28 mouse cellular contexts compared by ENCODE assay signal in genomic region chr2:79328079-79328478, GRCm38 (mm10).
A peak's percentile ranks its signal among the peaks of the same experiment; 100 is the strongest.
DNase-seq lines count a peak whose midpoint lies in the region; ATAC-seq and TF ChIP-seq lines count a peak whose summit lies in the region.
"Had no signal": no experiment of that assay in that cellular context is flagged by ENCODE, and none has a peak within 500 bp of the region (broad histone marks: within the 10 kb centered on the region; RNA-seq: fewer than 3 reads in every experiment).

No protein-coding gene starts in this region.

- no peaks in the 10 kb centered on the region for H3K36me3 ChIP-seq in kidney, embryonic 15.5 days
- no peaks in the 10 kb centered on the region for H3K36me3 ChIP-seq in embryonic facial prominence, embryonic 14.5 days (ENCODE audit: control insufficient read depth, insufficient read depth, low read length)
- H3K36me3 ChIP-seq: embryonic facial prominence, embryonic 13.5 days; forebrain, embryonic 12.5 days; hindbrain, embryonic 12.5 days; intestine, embryonic 15.5 days; midbrain, embryonic 13.5 days; neural tube, embryonic 13.5 days; stomach, embryonic 15.5 days had no signal

- TF ChIP-seq CTCF in brain, embryonic 14.5 days (IDR thresholded peaks at IDR 0.05; ENCODE audit: borderline replicate concordance, extremely low read depth, insufficient read depth, insufficient read length), result no peak

- H3K9me3 ChIP-seq in kidney, embryonic 15.5 days (replicated peaks), result no peaks in the 10 kb centered on the region
- H3K9me3 ChIP-seq in embryonic facial prominence, embryonic 14.5 days (ENCODE audit: control insufficient read depth, low read length), result no peaks in the 10 kb centered on the region
- H3K9me3 ChIP-seq: embryonic facial prominence, embryonic 13.5 days; forebrain, embryonic 12.5 days; hindbrain, embryonic 12.5 days; intestine, embryonic 15.5 days; midbrain, embryonic 13.5 days; neural tube, embryonic 13.5 days; stomach, embryonic 15.5 days had no signal

- no peaks in the 10 kb centered on the region for H3K4me1 ChIP-seq in kidney, embryonic 15.5 days
- no peaks in the 10 kb centered on the region for H3K4me1 ChIP-seq in embryonic facial prominence, embryonic 14.5 days (ENCODE audit: control insufficient read depth, insufficient read depth, low read length)
- H3K4me1 ChIP-seq: embryonic facial prominence, embryonic 13.5 days; forebrain, embryonic 12.5 days; hindbrain, embryonic 12.5 days; intestine, embryonic 15.5 days; midbrain, embryonic 13.5 days; neural tube, embryonic 13.5 days; stomach, embryonic 15.5 days had no signal

- H3K27me3 ChIP-seq in kidney, embryonic 15.5 days, result no peaks in the 10 kb centered on the region
- H3K27me3 ChIP-seq in embryonic facial prominence, embryonic 14.5 days (replicated peaks; ENCODE audit: control insufficient read depth, insufficient read depth, low read length), result no peaks in the 10 kb centered on the region
- H3K27me3 ChIP-seq: embryonic facial prominence, embryonic 13.5 days; forebrain, embryonic 12.5 days; hindbrain, embryonic 12.5 days; intestine, embryonic 15.5 days; midbrain, embryonic 13.5 days; neural tube, embryonic 13.5 days; stomach, embryonic 15.5 days had no signal

- peak; percentile 22 for DNase-seq in embryo, embryonic 11 days
- no peak for DNase-seq in embryo, embryonic 10 days (ENCODE audit: low spot score)
- DNase-seq in kidney, adult 8-10 months, result no peak
- peak; percentile 54 for DNase-seq in brain, embryonic 14.5 days (ENCODE audit: low read depth)
- DNase-seq in embryonic facial prominence, embryonic 14.5 days (ENCODE audit: low spot score), result peak; percentile 80
- DNase-seq in kidney, adult 18-20 months, result no peak
- DNase-seq: adrenal gland, postnatal 25 days; cerebellum, adult 8-10 months; heart, postnatal 14 days; kidney, postnatal 25 days; liver; lung, adult 2 months; lung, postnatal 10 days; right cerebral cortex, postnatal 14 days; thymus, postnatal 14 days had no signal

- H3K9ac ChIP-seq in kidney, embryonic 15.5 days, result no peak overlapping the region
- H3K9ac ChIP-seq in embryonic facial prominence, embryonic 14.5 days (ENCODE audit: low read depth, low read length), result no peak overlapping the region
- H3K9ac ChIP-seq: embryonic facial prominence, embryonic 13.5 days; forebrain, embryonic 12.5 days; hindbrain, embryonic 12.5 days; intestine, embryonic 15.5 days; liver, embryonic 14.5 days; midbrain, embryonic 13.5 days; neural tube, embryonic 13.5 days; stomach, embryonic 15.5 days had no signal

- H3K4me2 ChIP-seq in kidney, embryonic 15.5 days, result no peak overlapping the region
- no peak overlapping the region for H3K4me2 ChIP-seq in embryonic facial prominence, embryonic 14.5 days (ENCODE audit: low read depth, low read length)
- H3K4me2 ChIP-seq: embryonic facial prominence, embryonic 13.5 days; forebrain, embryonic 12.5 days; hindbrain, embryonic 12.5 days; intestine, embryonic 15.5 days; midbrain, embryonic 13.5 days; neural tube, embryonic 13.5 days; stomach, embryonic 15.5 days had no signal

- no peak overlapping the region for H3K4me3 ChIP-seq in kidney, embryonic 15.5 days (replicated peaks)
- H3K4me3 ChIP-seq in embryonic facial prominence, embryonic 14.5 days (ENCODE audit: low read depth, low read length), result no peak overlapping the region
- H3K4me3 ChIP-seq: embryonic facial prominence, embryonic 13.5 days; erythroblast, embryonic 14.5 days; forebrain, embryonic 12.5 days; hindbrain, embryonic 12.5 days; intestine, embryonic 15.5 days; midbrain, embryonic 13.5 days; neural tube, embryonic 13.5 days; stomach, embryonic 15.5 days had no signal

- WGBS in kidney, embryonic 15.5 days, result 27% methylated on average over 2 of the region's 2 CpGs
- WGBS in embryonic facial prominence, embryonic 14.5 days, result 27% methylated on average over 2 of the region's 2 CpGs

- ATAC-seq in kidney, embryonic 15.5 days (replicated peaks; ENCODE audit: low FRiP score), result 0 out of 2 replicates have a peak, but pooled peaks have one; percentile 40
- no peak for ATAC-seq in embryonic facial prominence, embryonic 14.5 days (ENCODE audit: low read depth)
- ATAC-seq: CD4-positive, CD25-positive, alpha-beta regulatory T cell, adult 4 months; hindbrain, postnatal 0 days; intestine, embryonic 15.5 days; midbrain, embryonic 13.5 days had no signal

- TF ChIP-seq POLR2A in brain, embryonic 14.5 days (IDR thresholded peaks at IDR 0.05; ENCODE audit: borderline replicate concordance, extremely low read depth, insufficient read depth, insufficient read length, poor library complexity, severe bottlenecking), result no peak

- H3K27ac ChIP-seq in kidney, embryonic 15.5 days, result no peak overlapping the region
- no peak overlapping the region for H3K27ac ChIP-seq in embryonic facial prominence, embryonic 14.5 days (replicated peaks; ENCODE audit: low read depth, low read length)
- H3K27ac ChIP-seq: embryonic facial prominence, embryonic 13.5 days; forebrain, embryonic 12.5 days; hindbrain, embryonic 12.5 days; hindbrain, postnatal 0 days; intestine, embryonic 15.5 days; liver, embryonic 14.5 days; macrophage; midbrain, embryonic 13.5 days; neural tube, embryonic 13.5 days; stomach, embryonic 15.5 days had no signal

Comparison
In these comparisons a context has a peak if more than half of its experiments do, and no peak if none do; other contexts are left out.
1. DNase-seq: peak in embryo, embryonic 11 days (single experiment), brain, embryonic 14.5 days (single experiment) and embryonic facial prominence, embryonic 14.5 days (single experiment); none in embryo, embryonic 10 days (single experiment), kidney, adult 8-10 months (0 of 2) and kidney, adult 18-20 months (single experiment).